Mouse (Mus musculus): ENCODE results near the gene 6430628N08Rik.

DNA sequence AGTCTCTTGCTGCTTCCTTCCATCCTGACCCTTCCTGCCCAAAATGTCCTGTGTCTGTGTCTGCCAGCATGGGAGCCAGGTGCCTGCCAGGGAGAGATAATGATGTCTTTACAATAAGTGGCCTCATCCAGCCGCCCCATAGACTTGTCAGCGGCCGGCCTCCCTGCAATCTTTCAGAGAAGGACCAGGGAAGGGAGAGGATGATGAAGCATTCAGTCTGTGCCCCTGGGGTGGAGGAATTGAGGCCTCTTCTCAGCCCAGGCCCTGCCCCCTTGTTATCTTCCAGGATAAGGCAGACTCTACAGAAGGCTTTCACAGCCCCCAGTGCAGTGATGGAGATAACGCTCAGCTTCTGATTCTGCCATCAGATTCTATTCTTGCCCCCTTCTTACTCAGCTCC is 34.2 kb upstream of the 6430628N08Rik start:
- TF ChIP-seq POLR2A (IDR thresholded peaks at IDR 0.05; ENCODE audit: low read depth, low read length) (no peak), CTCF (conservative IDR thresholded peaks at IDR 0.05; ENCODE audit: insufficient read depth, insufficient read length, low read depth, low read length) (no peak)

Data from kidney, adult 2 months (tissue).